Mouse (Mus musculus): ENCODE results near the gene Nectin3.

- TF ChIP-seq CTCF (conservative IDR thresholded peaks at IDR 0.05; ENCODE audit: insufficient read depth, insufficient read length, low read depth, low read length) (no peak), POLR2A (IDR thresholded peaks at IDR 0.05; ENCODE audit: low read depth, low read length) (no peak)
These were observed 32.7 kb upstream of the Nectin3 start for GRCm38 (mm10) chr16:46531023-46531422.
